Mouse (Mus musculus) layer of hippocampus, adult 9-11 months (tissue): Measurements from ENCODE around the gene Magee1.
"Not testable (repeated sequence)": the region's sequence is repeated elsewhere in the genome, so short reads cannot be mapped to it uniquely, and the experiment has no call there.

Experiments
- DNase-seq: peaks from one replicate; pipeline ENCODE4 v3.0.0; 2022

Gene Magee1

GRCm38 (mm10) chrX:105120275-105121226 lies at the start of gene Magee1:
Gene Magee1 (plus strand): TSS chrX:105120378.
- DNase-seq, result peak; percentile 83

- DNase-seq, result no peak
These were observed 41.0 kb upstream of the Magee1 start for GRCm38 (mm10) chrX:105079151-105079550.

- peak; percentile 92 for DNase-seq
These were observed 40.5 kb upstream of the Magee1 start, which contains the start of gene Pbdc1 for GRCm38 (mm10) chrX:105079615-105080092. Gene Pbdc1 (plus strand): TSS chrX:105079756.

GRCm38 (mm10) chrX:105080096-105080495 lies 40.1 kb upstream of the Magee1 start:
- no peak for DNase-seq

- not testable (repeated sequence) for DNase-seq
These were observed 37.2 kb upstream of the Magee1 start for GRCm38 (mm10) chrX:105083013-105083412.

- no peak for DNase-seq
These were observed 16.0 kb upstream of the Magee1 start for GRCm38 (mm10) chrX:105104175-105104574.

- no peak for DNase-seq
These were observed 5.2 kb upstream of the Magee1 start for GRCm38 (mm10) chrX:105114994-105115393.

GRCm38 (mm10) chrX:105121227-105121865 lies 1.2 kb downstream of the Magee1 start:
- peak; percentile 74 for DNase-seq

GRCm38 (mm10) chrX:105124903-105125302 lies 4.7 kb downstream of the Magee1 start:
- peak; percentile 17 for DNase-seq

GRCm38 (mm10) chrX:105151872-105152461 lies 31.8 kb downstream of the Magee1 start:
- no peak for DNase-seq

- DNase-seq, result not testable (repeated sequence)
These were observed 44.8 kb downstream of the Magee1 start for GRCm38 (mm10) chrX:105165007-105165406.

GRCm38 (mm10) chrX:105167217-105167616 lies 47.0 kb downstream of the Magee1 start:
- DNase-seq, result no peak
